Mouse (Mus musculus) heart, embryonic 14.5 days (tissue): ENCODE measurements around the gene Fa2h. TPM values are rescaled to one million over a fixed set of nuclear protein-coding genes. Genes with fewer than 3 reads are reported as not detected.

Source experiments
- ATAC-seq: fragments of 200-750 bp; cut with Nextera tagmentation; 2 replicates; pipeline ENCODE4 v1.8.0; 2017; ENCODE audit warnings: low read depth, moderate TSS enrichment; ENCODE audit not compliant: insufficient number of reproducible peaks, insufficient read depth, low FRiP score
- H3K27ac ChIP-seq, 2 experiments: fragments of 200-500 bp in 1 of 2; fragments of 300-500 bp in 1 of 2; sonication (generic) in 1 of 2; replicated peaks in 1 of 2; 2 replicates each; pipeline ENCODE4 v1.5.1; 2012 to 2014; ENCODE audit warnings: low read depth in 2 of 2, low read length in 2 of 2, control low read depth in 1 of 2, mild to moderate bottlenecking in 1 of 2, mixed read lengths in 1 of 2; ENCODE audit not compliant: control insufficient read depth in 1 of 2, insufficient read depth in 1 of 2
- H3K27me3 ChIP-seq: fragments of 300-500 bp; sonication (generic); 2 replicates; pipeline ENCODE4 v1.6.1; 2014; ENCODE audit warnings: mild to moderate bottlenecking, low read length, control low read depth; ENCODE audit not compliant: control insufficient read depth, insufficient read depth
- H3K36me3 ChIP-seq: fragments of 300-500 bp; sonication (generic); 2 replicates; pipeline ENCODE4 v1.6.1; 2014; ENCODE audit warnings: mild to moderate bottlenecking, control low read depth, low read length, mixed read lengths; ENCODE audit not compliant: control insufficient read depth, insufficient read depth
- H3K4me1 ChIP-seq, 2 experiments: fragments of 200-500 bp in 1 of 2; fragments of 300-500 bp in 1 of 2; sonication (generic) in 1 of 2; 2 replicates each; pipeline ENCODE4 v1.6.1; 2012 to 2014; ENCODE audit warnings: low read length in 2 of 2, control low read depth in 1 of 2, mixed read lengths in 1 of 2; ENCODE audit not compliant: control insufficient read depth in 2 of 2, insufficient read depth in 2 of 2
- H3K4me2 ChIP-seq: fragments of 300-500 bp; sonication (generic); 2 replicates; pipeline ENCODE4 v1.6.1; 2014; ENCODE audit warnings: mild to moderate bottlenecking, low read length
- H3K4me3 ChIP-seq, 2 experiments: fragments of 200-500 bp in 1 of 2; fragments of 300-500 bp in 1 of 2; sonication (generic) in 1 of 2; 2 replicates each; pipeline ENCODE4 v1.5.1; 2012 to 2014; ENCODE audit warnings: low read length in 2 of 2, mild to moderate bottlenecking in 2 of 2, control low read depth in 1 of 2, low read depth in 1 of 2, moderate library complexity in 1 of 2; ENCODE audit not compliant: control insufficient read depth in 1 of 2, insufficient read depth in 1 of 2
- H3K9ac ChIP-seq: fragments of 300-500 bp; sonication (generic); 2 replicates; pipeline ENCODE4 v1.6.1; 2014; ENCODE audit warnings: mild to moderate bottlenecking, low read length
- H3K9me3 ChIP-seq: fragments of 300-500 bp; sonication (generic); 2 replicates; pipeline ENCODE4 v1.6.1; 2016; ENCODE audit warnings: low read length, control low read depth; ENCODE audit not compliant: control insufficient read depth
- WGBS: fragments of 180-500 bp; shearing (Covaris S2); extraction: QIAGEN DNeasy Blood & Tissue Kit; methylation state at CpG from one replicate; pipeline ENCODE4 v1.1.7; 2014; 5-methylcytosine and 5-hydroxymethylcytosine counted together
- polyA plus RNA-seq: library from polyadenylated mRNA; unstranded; fragments of >200 nt; fragmentation: Nextera tagmentation; extraction: Ambion mirVana; gene quantifications from 2 replicates; pipeline ENCODE4 v1.2.1, GENCODE M21; 2014

Gene Fa2h
- polyA plus RNA-seq, 1 experiment from 2014 or later: not detected

GRCm38 (mm10) chr8:111358905-111359304 lies 34.7 kb downstream of the Fa2h start:
- Histone ChIP-seq H3K9me3 (no peaks in the 10 kb centered on the region), H3K4me3 (no peak overlapping the region), H3K4me2 (no peak overlapping the region), H3K27ac (no peak overlapping the region), H3K36me3 (no peaks in the 10 kb centered on the region), H3K4me1 (0 out of 4 replicates have a peak, but pooled peaks cover 0 to 3% of the 10 kb centered on the region in 2 experiments), H3K27me3 (no peaks in the 10 kb centered on the region), H3K9ac (no peak overlapping the region)
- no peak for ATAC-seq
- WGBS: 63% methylated on average over 1 of the region's 1 CpGs

GRCm38 (mm10) chr8:111357433-111357832 lies 36.2 kb downstream of the Fa2h start:
- WGBS: 70% methylated on average over 4 of the region's 4 CpGs

GRCm38 (mm10) chr8:111353497-111353896 lies 40.1 kb downstream of the Fa2h start:
- H3K36me3 ChIP-seq: no peaks in the 10 kb centered on the region
- H3K9ac ChIP-seq: no peak overlapping the region
- H3K27me3 ChIP-seq: no peaks in the 10 kb centered on the region
- WGBS: 78% methylated on average over 9 of the region's 9 CpGs
- H3K27ac ChIP-seq: no peak overlapping the region
- H3K9me3 ChIP-seq: no peaks in the 10 kb centered on the region
- H3K4me2 ChIP-seq: no peak overlapping the region
- H3K4me3 ChIP-seq: no peak overlapping the region
- no peak for ATAC-seq
- no peaks in the 10 kb centered on the region for H3K4me1 ChIP-seq

More at GRCm38 (mm10) chr8:111357433-111357832, 36.2 kb downstream of the Fa2h start:
- no peaks in the 10 kb centered on the region for H3K27me3 ChIP-seq
- no peak overlapping the region for H3K4me2 ChIP-seq
- no peak for ATAC-seq
- no peak overlapping the region for H3K27ac ChIP-seq
- no peaks in the 10 kb centered on the region for H3K9me3 ChIP-seq
- no peaks in the 10 kb centered on the region for H3K36me3 ChIP-seq
- H3K9ac ChIP-seq: no peak overlapping the region
- 0 out of 4 replicates have a peak, but pooled peaks cover 0 to 3% of the 10 kb centered on the region in 2 experiments for H3K4me1 ChIP-seq
- no peak overlapping the region for H3K4me3 ChIP-seq

GRCm38 (mm10) chr8:111352289-111352688 lies 41.3 kb downstream of the Fa2h start:
- no peak overlapping the region for H3K4me2 ChIP-seq
- H3K9ac ChIP-seq: no peak overlapping the region
- no peak overlapping the region for H3K27ac ChIP-seq
- 74% methylated on average over 5 of the region's 5 CpGs for WGBS
- no peak overlapping the region for H3K4me3 ChIP-seq
- ATAC-seq: no peak
- no peaks in the 10 kb centered on the region for H3K9me3 ChIP-seq
- no peaks in the 10 kb centered on the region for H3K27me3 ChIP-seq
- H3K36me3 ChIP-seq: no peaks in the 10 kb centered on the region
- no peaks in the 10 kb centered on the region for H3K4me1 ChIP-seq

GRCm38 (mm10) chr8:111350577-111350976 lies 43.0 kb downstream of the Fa2h start:
- H3K27ac ChIP-seq: no peak overlapping the region
- H3K9me3 ChIP-seq: no peaks in the 10 kb centered on the region
- no peaks in the 10 kb centered on the region for H3K4me1 ChIP-seq
- ATAC-seq: no peak
- 82% methylated on average over 6 of the region's 6 CpGs for WGBS
- H3K4me2 ChIP-seq: no peak overlapping the region
- H3K36me3 ChIP-seq: no peaks in the 10 kb centered on the region
- no peak overlapping the region for H3K4me3 ChIP-seq
- H3K9ac ChIP-seq: no peak overlapping the region
- no peaks in the 10 kb centered on the region for H3K27me3 ChIP-seq

GRCm38 (mm10) chr8:111343225-111343624 lies 50.4 kb downstream of the Fa2h start:
- H3K9me3 ChIP-seq: no peaks in the 10 kb centered on the region
- H3K4me3 ChIP-seq: no peak overlapping the region
- peaks cover 0 to 2% of the 10 kb centered on the region in 2 experiments; a peak in 1 of 4 replicates for H3K4me1 ChIP-seq
- H3K36me3 ChIP-seq: no peaks in the 10 kb centered on the region
- peaks cover 4% of the 10 kb centered on the region; the same call in 1 of the 2 replicates for H3K27me3 ChIP-seq
- 8% methylated on average over 5 of the region's 5 CpGs for WGBS
- H3K9ac ChIP-seq: no peak overlapping the region
- ATAC-seq: no peak
- H3K27ac ChIP-seq: no peak overlapping the region
- no peak overlapping the region for H3K4me2 ChIP-seq

- no peaks in the 10 kb centered on the region for H3K9me3 ChIP-seq
- ATAC-seq: no peak
- H3K9ac ChIP-seq: no peak overlapping the region
- H3K4me2 ChIP-seq: no peak overlapping the region
- H3K27ac ChIP-seq: no peak overlapping the region
- no peak overlapping the region for H3K4me3 ChIP-seq
- peaks cover 5 to 6% of the 10 kb centered on the region in 2 experiments; a peak in 2 of 4 replicates for H3K4me1 ChIP-seq
- WGBS: 65% methylated on average over 3 of the region's 3 CpGs
- H3K36me3 ChIP-seq: no peaks in the 10 kb centered on the region
- H3K27me3 ChIP-seq: peaks cover 4% of the 10 kb centered on the region; the same call in 1 of the 2 replicates
These were observed 53.4 kb downstream of the Fa2h start for GRCm38 (mm10) chr8:111340186-111340585.
